Mouse (Mus musculus) testis, adult 2 months (tissue): ENCODE measurements around the gene Large1.

ENCODE experiments used
- CTCF ChIP-seq: fragments of 200-500 bp; IDR thresholded peaks from 2 replicates; pipeline ENCODE4 v1.5.1; 2012; ENCODE audit warnings: low read depth, mild to moderate bottlenecking, inconsistent platforms, low read length, moderate library complexity; ENCODE audit not compliant: control insufficient read depth, insufficient read depth, insufficient replicate concordance
- POLR2A ChIP-seq: fragments of 200-500 bp; IDR thresholded peaks from 2 replicates; pipeline ENCODE4 v1.6.1; 2012; ENCODE audit warnings: low read depth, mild to moderate bottlenecking, inconsistent platforms, low read length, moderate library complexity; ENCODE audit not compliant: control insufficient read depth

GRCm38 (mm10) chr8:73313911-73314310, 39.4 kb downstream of the Large1 start:
- TF ChIP-seq CTCF (no peak), POLR2A (no peak)
